Mouse (Mus musculus): ENCODE measurements at regions not wholly inside any gene's neighbourhood (a gene's known extent, or its start where the extent isn't known, plus 50 kb on each side); places are given as distances from the start of the nearest gene placed in this dataset.

DNA sequence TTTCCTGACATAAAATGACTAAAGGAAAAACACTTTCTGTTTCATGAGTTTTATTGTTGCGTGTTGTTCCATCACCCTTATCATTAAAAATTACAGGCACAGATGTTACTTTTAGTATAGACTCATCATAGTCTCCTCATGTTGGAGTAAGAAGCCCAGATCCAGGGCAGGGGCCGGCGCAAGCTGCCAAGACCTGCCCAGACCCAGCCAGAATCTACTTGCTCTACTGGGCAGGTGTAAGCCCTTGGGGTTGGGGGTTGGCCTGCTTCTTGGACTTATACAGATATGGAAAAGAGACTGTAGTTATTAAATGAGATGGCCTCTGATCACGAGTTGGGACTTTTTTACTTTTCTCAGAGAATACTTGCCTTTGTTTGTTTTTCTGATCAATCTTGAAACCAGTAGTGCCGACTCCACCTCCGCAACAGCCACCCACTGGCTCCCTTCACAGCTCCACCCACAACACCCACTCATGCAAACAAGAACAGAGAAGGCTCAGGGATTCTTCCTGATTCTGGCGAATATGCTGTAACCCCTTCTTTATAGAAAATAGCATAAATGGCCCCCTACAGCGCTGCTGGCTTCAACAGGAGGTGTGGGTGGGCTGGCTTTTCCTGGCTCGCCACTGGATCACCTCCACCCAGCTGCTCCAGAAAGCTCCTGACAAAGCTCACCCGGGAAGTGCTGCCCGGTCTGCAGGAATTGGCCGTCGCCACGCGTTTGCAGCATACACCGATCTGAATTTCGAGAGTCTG lies 689.9 kb upstream of the Car8 start:
- TF ChIP-seq CTCF (IDR thresholded peaks at IDR 0.05; ENCODE audit: low read depth, low read length) (no peak), GATA1 (IDR thresholded peaks at IDR 0.05; ENCODE audit: borderline replicate concordance, low read length) (no peak), GATA2 (IDR thresholded peaks at IDR 0.05; ENCODE audit: borderline replicate concordance, low read depth, low read length) (no peak)
